Mouse (Mus musculus) ES-E14 (cell line): ENCODE results near the gene Hemgn. TPM values are rescaled to one million over a fixed set of nuclear protein-coding genes. Genes with fewer than 3 reads are reported as not detected.
A peak's percentile ranks its signal among the peaks of the same experiment; 100 is the strongest.

Experiments
- DNase-seq: peaks from one replicate; pipeline ENCODE4 v3.0.0-alpha.2; 2013; ENCODE audit warnings: low read depth, low spot score
- H3K27ac ChIP-seq: 2 replicates; pipeline ENCODE4 v1.5.1; 2012; ENCODE audit warnings: low read depth, mild to moderate bottlenecking, low read length, moderate library complexity, mixed read lengths; ENCODE audit not compliant: poor library complexity, insufficient read depth, severe bottlenecking
- H3K36me3 ChIP-seq: 2 replicates; pipeline ENCODE4 v1.6.1; 2012; ENCODE audit warnings: mild to moderate bottlenecking, low read length, moderate library complexity, mixed read lengths; ENCODE audit not compliant: control insufficient read depth, poor library complexity, insufficient read depth, severe bottlenecking
- H3K4me1 ChIP-seq, 2 experiments: fragments of 150-350 bp in 1 of 2; sonication (generic) in 1 of 2; 2 replicates each; pipeline ENCODE4 v1.6.1; 2012; ENCODE audit warnings: low read length in 2 of 2, mild to moderate bottlenecking in 1 of 2, mixed read lengths in 1 of 2; ENCODE audit not compliant: control insufficient read depth in 2 of 2, insufficient read depth in 2 of 2, poor library complexity in 1 of 2
- H3K4me3 ChIP-seq, 2 experiments: fragments of 150-350 bp in 1 of 2; sonication (generic) in 1 of 2; 2 replicates each; pipeline ENCODE4 v1.5.1; 2012; ENCODE audit warnings: low read length in 2 of 2, low read depth in 1 of 2, mild to moderate bottlenecking in 1 of 2, mixed read lengths in 1 of 2; ENCODE audit not compliant: insufficient read depth in 1 of 2, poor library complexity in 1 of 2, severe bottlenecking in 1 of 2
- H3K9ac ChIP-seq: 2 replicates; pipeline ENCODE4 v1.6.1; 2012; ENCODE audit warnings: low read depth, mild to moderate bottlenecking, low read length, mixed read lengths; ENCODE audit not compliant: poor library complexity, insufficient read depth, severe bottlenecking
- H3K9me3 ChIP-seq: fragments of 150-350 bp; sonication (generic); 2 replicates; pipeline ENCODE4 v1.6.1; 2012; ENCODE audit warnings: low read depth, mild to moderate bottlenecking, low read length; ENCODE audit not compliant: control insufficient read depth, insufficient read depth
- CHD2 ChIP-seq: IDR thresholded peaks from 2 replicates; pipeline ENCODE4 v1.6.1; 2014; ENCODE audit warnings: mild to moderate bottlenecking, low read depth, low read length, inconsistent platforms
- HCFC1 ChIP-seq: IDR thresholded peaks from 2 replicates; pipeline ENCODE4 v1.6.1; 2012; ENCODE audit warnings: low read length, inconsistent platforms, borderline replicate concordance; ENCODE audit not compliant: insufficient read depth
- MAFK ChIP-seq: IDR thresholded peaks from 2 replicates; pipeline ENCODE4 v1.6.1; 2014; ENCODE audit warnings: mild to moderate bottlenecking, low read depth, low read length, inconsistent platforms; ENCODE audit not compliant: insufficient read depth
- ZC3H11A ChIP-seq: IDR thresholded peaks from 2 replicates; pipeline ENCODE4 v1.6.1; 2012; ENCODE audit warnings: low read depth, mild to moderate bottlenecking, inconsistent platforms, low read length, borderline replicate concordance
- ZNF384 ChIP-seq: IDR thresholded peaks from 2 replicates; pipeline ENCODE4 v1.6.1; 2012; ENCODE audit warnings: low read depth, low read length, inconsistent platforms
- in situ Hi-C, 2 experiments: fragments of 600-800 bp; cut with MboI; formaldehyde crosslinking; loops; one replicate each; pipeline ENCODE4 v1.15.1; 2025; ENCODE audit warnings: low sequenced_read_pairs in 2 of 2, inconsistent platforms in 1 of 2; ENCODE audit not compliant: unreplicated experiment in 2 of 2
- total RNA-seq: library from RNA; depleted of rRNA; stranded (reverse); fragments of 300-350 nt; gene quantifications from 2 replicates; pipeline ENCODE4 v1.2.3, GENCODE M21; 2012

Hemgn gene
- total RNA-seq, 1 experiment = not detected

- peak overlapping the region; percentile 73 to 80 for H3K4me3 ChIP-seq
- H3K36me3 ChIP-seq = peaks cover 12% of the 10 kb centered on the region; the same call in 1 of the 2 replicates
- peak overlapping the region; percentile 95 for H3K9ac ChIP-seq
- TF ChIP-seq ZNF384 (0 out of 2 replicates have a peak, but pooled peaks have one; percentile 2), CHD2 (no peak)
- no peaks in the 10 kb centered on the region for H3K9me3 ChIP-seq
- peak overlapping the region; percentile 97 for H3K27ac ChIP-seq
- H3K4me1 ChIP-seq = no peaks in the 10 kb centered on the region
- no peak for DNase-seq
- in situ Hi-C loops = no loop called here
These were observed 23.5 kb downstream of the Hemgn start for GRCm38 (mm10) chr4:46389612-46390341.

DNA sequence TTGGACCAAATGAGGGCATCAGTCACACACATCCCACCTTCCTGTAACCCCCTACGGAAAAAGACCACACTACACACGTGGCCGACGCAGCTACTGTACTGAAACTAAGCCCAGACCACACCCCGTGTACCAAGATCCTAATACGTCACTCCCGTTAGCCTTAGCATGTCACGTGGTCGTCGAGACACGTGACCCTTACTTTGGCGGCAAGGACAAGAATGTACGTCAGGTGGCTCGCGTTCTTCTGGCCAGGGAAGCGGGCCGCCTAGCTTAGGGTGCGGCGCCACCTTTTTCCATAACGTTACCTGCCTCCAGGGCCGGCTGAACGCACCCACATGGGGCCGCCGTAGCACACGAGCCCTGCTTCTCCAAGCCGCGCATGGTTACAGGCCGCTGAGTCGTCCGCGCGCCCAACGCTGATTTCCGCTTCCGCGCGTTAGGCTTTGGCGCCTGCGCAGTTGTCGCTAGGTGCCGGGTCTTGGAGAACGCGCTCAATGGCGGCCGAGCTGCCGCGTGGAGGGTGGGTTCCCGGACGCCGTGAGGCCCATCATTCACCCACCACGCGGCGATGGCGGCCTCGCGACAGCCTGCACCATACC is 24.2 kb downstream of the Hemgn start, which contains the start of gene Trmo:
Trmo (minus strand) TSS at position 425 of the 599 bp plus-strand sequence.
- Histone ChIP-seq H3K9ac (peak within 1 kb of the TSS; percentile 95), H3K36me3 (peaks cover 14% of the 10 kb centered on the region; the same call in 1 of the 2 replicates), H3K4me1 (no peaks in the 10 kb centered on the region), H3K27ac (peak within 1 kb of the TSS; percentile 97), H3K9me3 (no peaks in the 10 kb centered on the region), H3K4me3 (peak within 1 kb of the TSS; percentile 73 to 80)
- in situ Hi-C loops = no loop called here
- TF ChIP-seq ZNF384 = 0 out of 2 replicates have a peak, but pooled peaks have one; percentile 4
- TF ChIP-seq MAFK = no peak
- TF ChIP-seq HCFC1 = 0 out of 2 replicates have a peak, but pooled peaks have one; percentile 47
- no peak for TF ChIP-seq ZC3H11A
- TF ChIP-seq CHD2 = no peak
- peak; percentile 95 for DNase-seq

DNA sequence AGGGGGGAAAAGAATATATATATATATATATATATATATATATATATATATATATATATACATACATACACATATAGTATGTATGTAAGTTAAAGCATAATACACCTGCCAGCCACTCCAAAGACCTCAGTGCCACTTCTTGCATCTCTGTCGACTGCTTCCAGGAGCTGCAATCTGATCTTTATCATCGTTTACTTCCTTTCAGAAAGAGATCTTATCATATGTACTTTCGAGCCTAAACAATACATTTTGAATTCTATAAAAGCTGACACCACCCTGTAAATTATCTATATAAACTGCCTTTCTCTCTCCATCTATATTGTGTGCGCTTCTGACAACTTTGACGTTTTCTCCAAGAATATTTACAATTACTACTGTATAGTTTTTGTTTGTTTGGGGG is 24.8 kb downstream of the Hemgn start:
- in situ Hi-C loops = no loop called here
- H3K4me3 ChIP-seq = peak overlapping the region; percentile 17 to 73
- DNase-seq = no peak
- peak overlapping the region; percentile 45; the same call in 1 of the 2 replicates for H3K9ac ChIP-seq
- H3K4me1 ChIP-seq = no peaks in the 10 kb centered on the region
- no peaks in the 10 kb centered on the region for H3K9me3 ChIP-seq
- TF ChIP-seq CHD2 = no peak
- TF ChIP-seq HCFC1 = no peak
- TF ChIP-seq ZNF384 = no peak
- TF ChIP-seq MAFK = no peak
- no peak for TF ChIP-seq ZC3H11A
- H3K27ac ChIP-seq = no peak overlapping the region
- peaks cover 14% of the 10 kb centered on the region; the same call in 1 of the 2 replicates for H3K36me3 ChIP-seq

DNA sequence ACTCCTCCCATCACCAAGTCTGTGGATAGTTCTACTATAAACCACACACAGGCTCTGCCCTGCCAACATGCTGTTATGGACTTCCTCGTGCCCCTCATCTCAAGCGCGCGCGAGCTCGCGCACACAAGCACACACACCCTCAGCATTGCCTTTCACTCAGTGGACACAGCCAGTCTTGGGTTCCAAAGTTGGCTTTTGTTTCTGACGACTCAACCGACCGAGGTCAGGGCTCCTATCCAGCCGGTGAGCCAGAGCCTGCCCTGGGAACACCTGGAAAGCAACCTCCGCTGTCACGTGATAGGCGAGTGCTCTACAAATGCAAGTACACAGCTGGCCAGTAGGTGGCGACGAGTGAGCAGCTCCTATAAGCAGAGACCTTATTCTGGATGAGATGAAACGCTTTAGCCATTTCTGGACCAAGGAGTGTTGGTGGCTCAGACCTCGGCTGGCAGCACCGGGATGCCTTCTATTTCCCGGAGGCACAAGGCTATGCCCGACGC is 38.4 kb downstream of the Hemgn start:
- H3K9me3 ChIP-seq = no peaks in the 10 kb centered on the region
- peaks cover 0 to 6% of the 10 kb centered on the region in 2 experiments; a peak in 1 of 4 replicates for H3K4me1 ChIP-seq
- peak overlapping the region; percentile 76 for H3K9ac ChIP-seq
- in situ Hi-C loops = no loop called here
- peak overlapping the region; percentile 76 to 78 for H3K4me3 ChIP-seq
- H3K36me3 ChIP-seq = peaks cover 11% of the 10 kb centered on the region
- TF ChIP-seq ZNF384 (no peak), HCFC1 (no peak)
- no peak overlapping the region for H3K27ac ChIP-seq
- DNase-seq = peak; percentile 89
